ENCODE assay signal across 10 mouse cellular contexts in genomic region chr10:99286213-99286612, GRCm38 (mm10). TPM values are rescaled to one million over a fixed set of nuclear protein-coding genes. Genes with fewer than 3 reads are reported as not detected.
DNase-seq lines count a peak whose midpoint lies in the region; ATAC-seq and TF ChIP-seq lines count a peak whose summit lies in the region.
"Had no signal": no experiment of that assay in that cellular context is flagged by ENCODE, and none has a peak within 500 bp of the region (broad histone marks: within the 10 kb centered on the region; RNA-seq: fewer than 3 reads in every experiment).

No protein-coding gene starts in this region.

- 0 out of 2 replicates have a peak overlapping the region, but pooled peaks have one; percentile 4 for H3K4me3 ChIP-seq in E14TG2a.4 (replicated peaks; ENCODE audit: low read length)
- no peak overlapping the region for H3K4me3 ChIP-seq in heart, embryonic 13.5 days
- H3K4me3 ChIP-seq in forebrain, embryonic 13.5 days: no peak overlapping the region
- H3K4me3 ChIP-seq: erythroblast, embryonic 14.5 days had no signal

- H3K9ac ChIP-seq in heart, embryonic 13.5 days: 0 out of 2 replicates have a peak overlapping the region, but pooled peaks have one; percentile 33
- H3K9ac ChIP-seq in forebrain, embryonic 13.5 days: no peak overlapping the region

- peak overlapping the region; percentile 63 for H3K4me2 ChIP-seq in heart, embryonic 13.5 days
- H3K4me2 ChIP-seq in forebrain, embryonic 13.5 days: no peak overlapping the region

- H3K36me3 ChIP-seq in E14TG2a.4 (ENCODE audit: insufficient read depth, low read length): no peaks in the 10 kb centered on the region
- H3K36me3 ChIP-seq in heart, embryonic 13.5 days: no peaks in the 10 kb centered on the region
- no peaks in the 10 kb centered on the region for H3K36me3 ChIP-seq in forebrain, embryonic 13.5 days (ENCODE audit: poor library complexity, severe bottlenecking)

- peak overlapping the region; percentile 87 for H3K27ac ChIP-seq in heart, embryonic 13.5 days (replicated peaks)
- H3K27ac ChIP-seq in forebrain, embryonic 13.5 days: no peak overlapping the region

- H3K9me3 ChIP-seq in E14TG2a.4 (ENCODE audit: low read length): no peaks in the 10 kb centered on the region
- no peaks in the 10 kb centered on the region for H3K9me3 ChIP-seq in heart, embryonic 13.5 days
- H3K9me3 ChIP-seq in forebrain, embryonic 13.5 days (replicated peaks): no peaks in the 10 kb centered on the region

- TF ChIP-seq CTCF in E14TG2a.4 (conservative IDR thresholded peaks at IDR 0.05; ENCODE audit: low read length): no peak

- DNase-seq in heart, adult 8-10 months (ENCODE audit: low spot score): peak; percentile 33
- no peak for DNase-seq in heart, postnatal 14 days
- peak; percentile 44 to 53 for DNase-seq in kidney, postnatal 25 days
- no peak for DNase-seq in gastrocnemius, postnatal 25 days

- peaks cover 65% of the 10 kb centered on the region for H3K4me1 ChIP-seq in E14TG2a.4 (replicated peaks; ENCODE audit: low read depth, low read length)
- H3K4me1 ChIP-seq in heart, embryonic 13.5 days: peaks cover 43% of the 10 kb centered on the region
- peaks cover 5% of the 10 kb centered on the region; the same call in 1 of the 2 replicates for H3K4me1 ChIP-seq in forebrain, embryonic 13.5 days

- 37% methylated on average over 7 of the region's 7 CpGs for WGBS in heart, embryonic 13.5 days
- 77% methylated on average over 7 of the region's 7 CpGs for WGBS in forebrain, embryonic 13.5 days

- intact Hi-C loops in heart, postnatal 14 days (cut with DNase I): loop anchor here (5.0 kb wide), 2 partner anchors 46 to 121 kb away; no protein-coding TSS in a partner anchor

- no peak for ATAC-seq in heart, embryonic 13.5 days (ENCODE audit: extremely low read depth, insufficient number of reproducible peaks, low FRiP score, low TSS enrichment)
- no peak for ATAC-seq in forebrain, embryonic 13.5 days
- ATAC-seq in erythroid progenitor cell, adult 5-6 weeks (replicated peaks; ENCODE audit: low FRiP score, poor library complexity, severe bottlenecking): no peak
- ATAC-seq: Patski had no signal

- peaks cover 7% of the 10 kb centered on the region for H3K27me3 ChIP-seq in E14TG2a.4 (ENCODE audit: insufficient read depth, low read length)
- H3K27me3 ChIP-seq in heart, embryonic 13.5 days (replicated peaks): no peaks in the 10 kb centered on the region
- H3K27me3 ChIP-seq in forebrain, embryonic 13.5 days: 0 out of 2 replicates have a peak, but pooled peaks cover 2% of the 10 kb centered on the region
- H3K27me3 ChIP-seq: Patski had no signal

RNA-seq across cellular contexts. Expression of gene Dusp6, which starts 23.2 kb away (rescaled TPM):
- 10 to 100 TPM; 12.9 to 18.7 (median 15.2) TPM for total RNA-seq in heart, adult 8-10 months (2022)
- total RNA-seq in heart, postnatal 14 days (2021): 10 to 100 TPM; 20.9 to 26.1 TPM
- polyA plus RNA-seq in heart, embryonic 13.5 days (2015; fragmentation: Nextera tagmentation; extraction: Ambion mirVana): 39.4 and 40.6 TPM in 2 replicates
- polyA plus RNA-seq in forebrain, embryonic 13.5 days (2015; fragmentation: Nextera tagmentation; extraction: Ambion mirVana): 24.9 and 26.8 TPM in 2 replicates
- total RNA-seq in erythroid progenitor cell, adult 5-6 weeks (2015; ENCODE audit: low replicate concordance): 8.4 and 27.0 TPM in 2 replicates
- 5.5 and 6.5 TPM in 2 replicates for total RNA-seq in erythroid progenitor cell, adult 5-6 weeks (2017; ENCODE audit: low replicate concordance)
- total RNA-seq in gastrocnemius, postnatal 25 days (2021): 10 to 100 TPM; 17.9 to 21.9 TPM

Comparison
In these comparisons a context has a peak if more than half of its experiments do, and no peak if none do; other contexts are left out.
1. DNase-seq: peak in heart, adult 8-10 months (single experiment) and kidney, postnatal 25 days (2 of 2); none in heart, postnatal 14 days (0 of 2) and gastrocnemius, postnatal 25 days (single experiment).